Mouse (Mus musculus): Measurements from ENCODE around the gene Scrg1. TPM values are rescaled to one million over a fixed set of nuclear protein-coding genes. Genes with fewer than 3 reads are reported as not detected.
A peak's percentile ranks its signal among the peaks of the same experiment; 100 is the strongest.
"Not testable (repeated sequence)": the region's sequence is repeated elsewhere in the genome, so short reads cannot be mapped to it uniquely, and the experiment has no call there.

Gene Scrg1
- total and polyA plus RNA-seq, 2 experiments from 2014 or later: 15.8 to 49.8 TPM

- peak; percentile 100 for DNase-seq (ENCODE audit: low spot score)
- Histone ChIP-seq H3K27ac (peak within 1 kb of the TSS; percentile 100), H3K4me2 (ENCODE audit: low read depth, low read length) (peak within 1 kb of the TSS; percentile 87), H3K4me3 (ENCODE audit: low read length) (peak within 1 kb of the TSS; percentile 94), H3K9me3 (ENCODE audit: low read length) (no peaks in the 10 kb centered on the region), H3K9ac (replicated peaks; ENCODE audit: low read length) (peak within 1 kb of the TSS; percentile 99), H3K4me1 (ENCODE audit: insufficient read depth, low read length) (no peaks in the 10 kb centered on the region), H3K27me3 (ENCODE audit: insufficient read depth, low read length) (no peaks in the 10 kb centered on the region), H3K36me3 (ENCODE audit: insufficient read depth, low read length) (no peaks in the 10 kb centered on the region)
- ATAC-seq: peak; percentile 100
- TF ChIP-seq CTCF (IDR thresholded peaks at IDR 0.05; ENCODE audit: low read depth): no peak
- under 1% methylated on average over 60 of the region's 63 CpGs for WGBS
Measured at GRCm38 (mm10) chr8:57511316-57512118, 55.8 kb downstream of the Scrg1 start, which contains the start of gene Hmgb2. Gene Hmgb2 (plus strand): TSS chr8:57511907.

DNA sequence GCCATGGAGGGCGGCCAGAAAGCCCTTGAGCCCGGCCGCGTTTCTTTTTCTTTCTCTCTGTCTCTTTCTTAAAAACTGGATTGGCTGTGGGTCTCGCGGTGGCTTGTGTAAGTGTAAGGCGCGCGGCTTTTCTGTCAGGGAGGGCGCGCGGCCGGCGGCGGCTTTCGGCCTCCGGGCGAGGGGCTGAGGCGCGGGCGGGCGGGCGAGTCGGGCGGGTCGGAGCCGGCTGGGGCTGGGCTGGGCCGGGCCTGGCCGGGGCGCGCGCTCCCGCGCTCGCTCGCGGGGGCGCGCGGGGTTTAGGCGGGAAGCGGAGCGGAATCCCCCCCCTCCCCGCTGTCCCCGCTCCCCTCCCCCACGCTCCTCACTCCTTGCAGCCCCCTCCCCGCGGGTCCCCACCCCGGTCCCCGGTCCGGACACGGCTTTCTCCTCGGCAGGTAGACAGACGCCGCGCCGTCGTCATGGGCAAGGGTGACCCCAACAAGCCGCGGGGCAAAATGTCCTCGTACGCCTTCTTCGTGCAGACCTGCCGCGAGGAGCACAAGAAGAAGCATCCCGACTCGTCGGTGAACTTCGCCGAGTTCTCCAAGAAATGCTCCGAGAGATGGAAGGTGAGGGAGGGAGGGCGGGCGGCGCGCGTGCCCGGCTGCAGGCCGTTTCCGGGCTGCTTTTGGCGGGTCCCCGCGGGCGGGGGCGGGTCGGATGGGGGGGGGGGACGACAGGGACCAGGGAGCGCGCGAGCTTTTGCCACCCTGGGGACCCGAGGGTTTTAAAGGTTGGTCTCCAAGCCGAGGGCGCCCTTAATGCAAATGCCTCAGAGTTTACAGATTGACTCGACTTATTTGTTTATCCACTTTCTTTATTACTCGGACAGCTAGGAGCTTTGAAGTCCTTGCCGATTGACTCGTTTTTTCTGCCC lies 56.7 kb downstream of the Scrg1 start:
- DNase-seq (ENCODE audit: low spot score): peak; percentile 67
- H3K4me1 ChIP-seq (ENCODE audit: insufficient read depth, low read length): no peaks in the 10 kb centered on the region
- no peaks in the 10 kb centered on the region for H3K27me3 ChIP-seq (ENCODE audit: insufficient read depth, low read length)
- peak; percentile 55 for ATAC-seq
- no peaks in the 10 kb centered on the region for H3K36me3 ChIP-seq (ENCODE audit: insufficient read depth, low read length)
- no peak for TF ChIP-seq CTCF (IDR thresholded peaks at IDR 0.05; ENCODE audit: low read depth)
- under 1% methylated on average over 44 of the region's 96 CpGs for WGBS
- H3K4me3 ChIP-seq (ENCODE audit: low read length): peak overlapping the region; percentile 94
- H3K4me2 ChIP-seq (ENCODE audit: low read depth, low read length): peak overlapping the region; percentile 76
- peak overlapping the region; percentile 100 for H3K27ac ChIP-seq
- peak overlapping the region; percentile 99 for H3K9ac ChIP-seq (replicated peaks; ENCODE audit: low read length)
- no peaks in the 10 kb centered on the region for H3K9me3 ChIP-seq (ENCODE audit: low read length)

- H3K27me3 ChIP-seq (ENCODE audit: insufficient read depth, low read length); H3K4me1 ChIP-seq (ENCODE audit: insufficient read depth, low read length); H3K36me3 ChIP-seq (ENCODE audit: insufficient read depth, low read length); ATAC-seq; DNase-seq (ENCODE audit: low spot score); H3K9me3 ChIP-seq (ENCODE audit: low read length); H3K27ac ChIP-seq: not testable (repeated sequence)
- Histone ChIP-seq H3K4me2 (ENCODE audit: low read depth, low read length) (peak overlapping the region; percentile 76), H3K4me3 (ENCODE audit: low read length) (peak overlapping the region; percentile 94), H3K9ac (replicated peaks; ENCODE audit: low read length) (peak overlapping the region; percentile 99)
- 19% methylated on average over 9 of the region's 10 CpGs for WGBS
Measured at GRCm38 (mm10) chr8:57513178-57513661, 57.5 kb downstream of the Scrg1 start.

DNA sequence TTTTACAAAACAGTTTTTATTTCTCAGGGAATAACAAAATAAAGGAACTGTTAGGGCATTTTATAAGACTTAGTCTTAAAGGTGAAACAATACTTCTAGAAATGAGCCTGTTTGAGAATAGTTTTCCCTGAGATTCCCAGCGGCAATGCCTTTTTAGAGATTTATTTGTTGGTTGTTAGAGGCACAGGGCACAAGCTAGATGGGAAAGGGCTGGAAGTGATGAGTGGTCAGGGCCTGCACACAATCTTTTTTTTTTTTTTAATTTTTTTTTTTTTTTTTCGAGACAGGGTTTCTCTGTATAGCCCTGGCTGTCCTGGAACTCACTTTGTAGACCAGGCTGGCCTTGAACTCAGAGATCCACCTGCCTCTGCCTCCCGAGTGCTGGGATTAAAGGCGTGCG lies 61.0 kb downstream of the Scrg1 start:
- DNase-seq (ENCODE audit: low spot score); H3K4me1 ChIP-seq (ENCODE audit: insufficient read depth, low read length); H3K9me3 ChIP-seq (ENCODE audit: low read length); H3K4me2 ChIP-seq (ENCODE audit: low read depth, low read length); H3K9ac ChIP-seq (replicated peaks; ENCODE audit: low read length); H3K36me3 ChIP-seq (ENCODE audit: insufficient read depth, low read length); ATAC-seq; H3K27ac ChIP-seq; H3K27me3 ChIP-seq (ENCODE audit: insufficient read depth, low read length); H3K4me3 ChIP-seq (ENCODE audit: low read length): not testable (repeated sequence)
- WGBS: 92% methylated on average over 4 of the region's 5 CpGs

DNA sequence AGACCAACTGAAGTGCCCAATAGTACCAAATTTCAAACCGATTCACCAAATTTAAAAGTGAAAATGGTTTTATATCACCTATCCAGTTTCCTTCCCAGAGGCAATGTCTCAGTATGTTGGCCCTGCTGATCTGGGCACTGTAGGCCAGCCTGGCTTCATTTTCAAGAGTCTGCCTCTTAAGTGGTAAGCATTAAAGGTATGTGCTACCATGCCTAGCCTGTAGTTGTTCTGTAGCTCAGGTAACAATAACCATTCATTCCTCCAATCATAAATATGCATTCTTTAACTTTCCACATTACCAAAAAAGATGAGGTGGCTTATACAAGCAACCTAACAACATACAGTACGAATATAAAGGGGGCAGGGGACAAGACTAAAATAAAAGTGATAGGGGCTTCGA lies 62.0 kb downstream of the Scrg1 start:
- Histone ChIP-seq H3K27ac (no peak overlapping the region), H3K36me3 (ENCODE audit: insufficient read depth, low read length) (no peaks in the 10 kb centered on the region), H3K9ac (replicated peaks; ENCODE audit: low read length) (no peak overlapping the region), H3K4me2 (ENCODE audit: low read depth, low read length) (no peak overlapping the region), H3K4me1 (ENCODE audit: insufficient read depth, low read length) (no peaks in the 10 kb centered on the region), H3K4me3 (ENCODE audit: low read length) (no peak overlapping the region), H3K27me3 (ENCODE audit: insufficient read depth, low read length) (no peaks in the 10 kb centered on the region), H3K9me3 (ENCODE audit: low read length) (no peaks in the 10 kb centered on the region)
- ATAC-seq (no peak), DNase-seq (ENCODE audit: low spot score) (no peak)
- 88% methylated on average over 3 of the region's 3 CpGs for WGBS
- no peak for TF ChIP-seq CTCF (IDR thresholded peaks at IDR 0.05; ENCODE audit: low read depth)

GRCm38 (mm10) chr8:57520186-57520786 lies 64.6 kb downstream of the Scrg1 start:
- Histone ChIP-seq H3K27me3 (ENCODE audit: insufficient read depth, low read length) (no peaks in the 10 kb centered on the region), H3K27ac (no peak overlapping the region), H3K4me3 (ENCODE audit: low read length) (no peak overlapping the region), H3K36me3 (ENCODE audit: insufficient read depth, low read length) (no peaks in the 10 kb centered on the region), H3K9me3 (ENCODE audit: low read length) (no peaks in the 10 kb centered on the region), H3K4me2 (ENCODE audit: low read depth, low read length) (no peak overlapping the region), H3K9ac (replicated peaks; ENCODE audit: low read length) (no peak overlapping the region), H3K4me1 (ENCODE audit: insufficient read depth, low read length) (no peaks in the 10 kb centered on the region)
- 83% methylated on average over 12 of the region's 12 CpGs for WGBS
- no peak for ATAC-seq
- TF ChIP-seq CTCF (IDR thresholded peaks at IDR 0.05; ENCODE audit: low read depth): no peak
- no peak for DNase-seq (ENCODE audit: low spot score)

Other genes with a start within 250 kb of the Scrg1 start
- not detected in 2 replicates for gene Hand2, start 134.9 kb upstream of the Scrg1 start, total RNA-seq (2014; rRNA removed)
- gene Hand2, start 134.9 kb upstream of the Scrg1 start, polyA plus RNA-seq (2015; fragmentation: Nextera tagmentation; extraction: Ambion mirVana): not detected in 2 replicates
- gene Sap30, start 31.9 kb downstream of the Scrg1 start, total RNA-seq (2014; rRNA removed): 22.1 and 26.1 TPM in 2 replicates
- gene Sap30, start 31.9 kb downstream of the Scrg1 start, polyA plus RNA-seq (2015; fragmentation: Nextera tagmentation; extraction: Ambion mirVana): 20.8 and 22.0 TPM in 2 replicates
- gene Hmgb2, start 56.0 kb downstream of the Scrg1 start, total RNA-seq (2014; rRNA removed): 14.6 and 14.8 TPM in 2 replicates
- 140 and 154 TPM in 2 replicates for gene Hmgb2, start 56.0 kb downstream of the Scrg1 start, polyA plus RNA-seq (2015; fragmentation: Nextera tagmentation; extraction: Ambion mirVana)
- gene Galnt7, start 197.1 kb downstream of the Scrg1 start, total RNA-seq (2014; rRNA removed): 3.7 and 6.8 TPM in 2 replicates
- 6.6 and 8.3 TPM in 2 replicates for gene Galnt7, start 197.1 kb downstream of the Scrg1 start, polyA plus RNA-seq (2015; fragmentation: Nextera tagmentation; extraction: Ambion mirVana)

Data from hindbrain, postnatal 0 days (tissue).